Mouse (Mus musculus): Measurements from ENCODE around the gene Lrfn2.

DNA sequence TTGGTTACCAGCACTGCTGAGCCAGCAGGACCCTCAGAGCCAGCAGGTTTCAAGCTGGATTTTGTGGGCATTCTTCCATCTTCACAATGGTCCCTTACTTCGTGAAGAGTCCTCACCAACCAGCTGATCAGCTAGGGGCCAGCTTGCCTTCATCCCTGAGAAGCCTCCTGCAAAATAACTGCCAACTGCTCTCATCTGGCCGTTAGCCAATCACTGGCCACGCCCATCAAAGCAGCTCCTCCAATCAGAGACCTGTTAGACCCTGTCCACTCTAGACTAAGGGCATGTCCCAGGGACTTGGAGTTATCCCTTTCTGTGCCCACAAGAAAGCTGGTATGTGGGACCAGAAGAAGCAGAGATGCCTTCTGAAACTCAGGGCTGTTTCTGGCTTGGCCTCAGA is 181.2 kb downstream of the Lrfn2 start:
- no peak for TF ChIP-seq CTCF (conservative IDR thresholded peaks at IDR 0.05; ENCODE audit: insufficient read depth, insufficient read length, low read depth, low read length)
- TF ChIP-seq POLR2A (IDR thresholded peaks at IDR 0.05; ENCODE audit: low read depth, low read length) = no peak
